Mouse (Mus musculus) intestine, postnatal 0 days (tissue): ENCODE data around the gene Lrrc51. TPM values are rescaled to one million over a fixed set of nuclear protein-coding genes. Genes with fewer than 3 reads are reported as not detected.

Experiments used
- ATAC-seq: fragments of 200-750 bp; cut with Nextera tagmentation; 2 replicates; pipeline ENCODE4 v1.8.0; 2017; ENCODE audit warnings: mild to moderate bottlenecking, moderate TSS enrichment, moderate library complexity
- H3K27ac ChIP-seq: fragments of 300-500 bp; sonication (generic); 2 replicates; pipeline ENCODE4 v1.5.1; 2014; ENCODE audit warnings: mild to moderate bottlenecking, low read depth, low read length, moderate library complexity
- H3K27me3 ChIP-seq: fragments of 300-500 bp; sonication (generic); replicated peaks from 2 replicates; pipeline ENCODE4 v1.6.1; 2014; ENCODE audit warnings: low read length, mixed read lengths; ENCODE audit not compliant: control insufficient read depth, insufficient read depth
- H3K36me3 ChIP-seq: fragments of 300-500 bp; sonication (generic); 2 replicates; pipeline ENCODE4 v1.6.1; 2014; ENCODE audit warnings: mild to moderate bottlenecking, moderate library complexity; ENCODE audit not compliant: control insufficient read depth, insufficient read depth
- H3K4me1 ChIP-seq: fragments of 300-500 bp; sonication (generic); replicated peaks from 2 replicates; pipeline ENCODE4 v1.6.1; 2014; ENCODE audit warnings: antibody characterized with exemption, low read length, mixed read lengths; ENCODE audit not compliant: control insufficient read depth, insufficient read depth
- H3K4me2 ChIP-seq: fragments of 300-500 bp; sonication (generic); replicated peaks from 2 replicates; pipeline ENCODE4 v1.6.1; 2014; ENCODE audit warnings: low read depth, mild to moderate bottlenecking, moderate library complexity
- H3K4me3 ChIP-seq: fragments of 300-500 bp; sonication (generic); 2 replicates; pipeline ENCODE4 v1.5.1; 2014; ENCODE audit warnings: low read depth, low read length
- H3K9ac ChIP-seq: fragments of 300-500 bp; sonication (generic); 2 replicates; pipeline ENCODE4 v1.6.1; 2014; ENCODE audit warnings: mild to moderate bottlenecking, low read depth, low read length
- H3K9me3 ChIP-seq: fragments of 300-500 bp; sonication (generic); 2 replicates; pipeline ENCODE4 v1.6.1; 2016; ENCODE audit warnings: mixed run types; ENCODE audit not compliant: control insufficient read depth
- CTCF ChIP-seq: sonication (generic); IDR thresholded peaks from 2 replicates; pipeline ENCODE4 v1.5.1; 2016; ENCODE audit warnings: low read depth, mild to moderate bottlenecking, control low read depth, antibody characterized with exemption, moderate library complexity
- WGBS: fragments of 180-500 bp; shearing (Covaris S2); extraction: QIAGEN DNeasy Blood & Tissue Kit; methylation state at CpG from one replicate; pipeline ENCODE4 v1.1.7; 2014; 5-methylcytosine and 5-hydroxymethylcytosine counted together
- polyA plus RNA-seq: library from polyadenylated mRNA; unstranded; fragments of >200 nt; fragmentation: Nextera tagmentation; extraction: Ambion mirVana; gene quantifications from 2 replicates; pipeline ENCODE4 v1.2.1, GENCODE M21; 2015

Gene Lrrc51
- polyA plus RNA-seq, 1 experiment from 2014 or later: 3.6 TPM

GRCm38 (mm10) chr7:101882413-101883154 is 51.1 kb downstream of the Lrrc51 start:
- H3K4me2 ChIP-seq: no peak overlapping the region
- no peak overlapping the region for H3K4me3 ChIP-seq
- ATAC-seq: no peak
- H3K4me1 ChIP-seq: no peaks in the 10 kb centered on the region
- no peak overlapping the region for H3K27ac ChIP-seq
- H3K9ac ChIP-seq: no peak overlapping the region
- H3K36me3 ChIP-seq: no peaks in the 10 kb centered on the region
- H3K27me3 ChIP-seq: no peaks in the 10 kb centered on the region
- no peak for TF ChIP-seq CTCF
- 75% methylated on average over 9 of the region's 9 CpGs for whole genome bisulfite sequencing
- H3K9me3 ChIP-seq: no peaks in the 10 kb centered on the region

- no peak for ATAC-seq
- no peaks in the 10 kb centered on the region for H3K9me3 ChIP-seq
- no peaks in the 10 kb centered on the region for H3K4me1 ChIP-seq
- TF ChIP-seq CTCF: no peak
- no peaks in the 10 kb centered on the region for H3K36me3 ChIP-seq
- H3K9ac ChIP-seq: no peak overlapping the region
- H3K27ac ChIP-seq: no peak overlapping the region
- no peak overlapping the region for H3K4me2 ChIP-seq
- H3K27me3 ChIP-seq: no peaks in the 10 kb centered on the region
- no peak overlapping the region for H3K4me3 ChIP-seq
- 73% methylated on average over 4 of the region's 4 CpGs for WGBS
Measured at GRCm38 (mm10) chr7:101880855-101881254, 52.8 kb downstream of the Lrrc51 start.

- no peak for ATAC-seq
- Histone ChIP-seq H3K4me3 (no peak overlapping the region), H3K4me2 (no peak overlapping the region), H3K36me3 (no peaks in the 10 kb centered on the region), H3K4me1 (no peaks in the 10 kb centered on the region), H3K27ac (no peak overlapping the region), H3K27me3 (no peaks in the 10 kb centered on the region), H3K9me3 (no peaks in the 10 kb centered on the region), H3K9ac (no peak overlapping the region)
- no peak for TF ChIP-seq CTCF
- 84% methylated on average over 1 of the region's 1 CpGs for WGBS
Measured at GRCm38 (mm10) chr7:101875978-101876377, 57.7 kb downstream of the Lrrc51 start.

GRCm38 (mm10) chr7:101871296-101871695 is 62.4 kb downstream of the Lrrc51 start:
- WGBS: 43% methylated on average over 3 of the region's 3 CpGs
- H3K27me3 ChIP-seq: no peaks in the 10 kb centered on the region
- peak; percentile 34; the same call in 1 of the 2 replicates for TF ChIP-seq CTCF
- no peaks in the 10 kb centered on the region for H3K36me3 ChIP-seq
- peak; percentile 11; the same call in 1 of the 2 replicates for ATAC-seq
- peak overlapping the region; percentile 64 for H3K4me2 ChIP-seq
- no peak overlapping the region for H3K9ac ChIP-seq
- no peaks in the 10 kb centered on the region for H3K4me1 ChIP-seq
- H3K27ac ChIP-seq: peak overlapping the region; percentile 63
- H3K9me3 ChIP-seq: no peaks in the 10 kb centered on the region
- H3K4me3 ChIP-seq: no peak overlapping the region

- H3K4me1 ChIP-seq: no peaks in the 10 kb centered on the region
- H3K36me3 ChIP-seq: no peaks in the 10 kb centered on the region
- H3K27me3 ChIP-seq: no peaks in the 10 kb centered on the region
- WGBS: 25% methylated on average over 2 of the region's 2 CpGs
- peak within 1 kb of the TSS; percentile 63 for H3K27ac ChIP-seq
- ATAC-seq: peak; percentile 83
- no peaks in the 10 kb centered on the region for H3K9me3 ChIP-seq
- peak within 1 kb of the TSS; percentile 64 for H3K4me2 ChIP-seq
- peak; percentile 43 for TF ChIP-seq CTCF
- peak within 1 kb of the TSS; percentile 42 for H3K4me3 ChIP-seq
- peak within 1 kb of the TSS; percentile 37; the same call in 1 of the 2 replicates for H3K9ac ChIP-seq
Measured at GRCm38 (mm10) chr7:101870629-101871028, 63.1 kb downstream of the Lrrc51 start, which contains the start of gene Folr1. Gene Folr1 (minus strand): TSS chr7:101870788.

GRCm38 (mm10) chr7:101869163-101869500 is 64.6 kb downstream of the Lrrc51 start:
- 37% methylated on average over 7 of the region's 7 CpGs for WGBS
- no peak for TF ChIP-seq CTCF
- Histone ChIP-seq H3K9ac (no peak overlapping the region), H3K4me3 (peak overlapping the region; percentile 42), H3K27ac (no peak overlapping the region), H3K9me3 (no peaks in the 10 kb centered on the region), H3K4me1 (no peaks in the 10 kb centered on the region), H3K4me2 (peak overlapping the region; percentile 64), H3K27me3 (no peaks in the 10 kb centered on the region), H3K36me3 (no peaks in the 10 kb centered on the region)
- no peak for ATAC-seq
